Mouse (Mus musculus): ENCODE results near the gene Zfp111. TPM values are rescaled to one million over a fixed set of nuclear protein-coding genes. Genes with fewer than 3 reads are reported as not detected.

Gene Zfp111
- 0.29 TPM for polyA plus RNA-seq (2017; shearing (Covaris generic))

DNA sequence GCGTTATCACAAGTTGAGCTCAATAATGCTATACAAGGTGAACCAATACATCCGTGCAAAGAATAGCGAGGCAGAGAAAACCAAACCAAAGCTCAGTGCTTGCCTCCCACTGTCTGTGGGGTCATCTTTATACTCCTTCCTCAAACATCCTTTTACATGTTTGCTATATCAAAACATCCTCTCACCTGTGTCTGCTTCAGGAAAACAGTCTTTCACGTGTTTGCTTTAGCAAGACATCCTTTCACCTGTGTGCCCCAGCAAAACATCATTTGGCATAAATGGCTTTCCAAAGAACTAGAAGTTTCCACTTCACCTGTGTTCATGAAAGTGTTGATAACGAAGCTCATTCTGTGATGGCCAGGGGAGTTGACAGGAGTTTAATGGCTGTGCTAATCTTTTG, at the start of gene Zfp111:
Gene Zfp111, minus strand, starts transcription at position 101 of the 400 bp plus-strand sequence.

DNA sequence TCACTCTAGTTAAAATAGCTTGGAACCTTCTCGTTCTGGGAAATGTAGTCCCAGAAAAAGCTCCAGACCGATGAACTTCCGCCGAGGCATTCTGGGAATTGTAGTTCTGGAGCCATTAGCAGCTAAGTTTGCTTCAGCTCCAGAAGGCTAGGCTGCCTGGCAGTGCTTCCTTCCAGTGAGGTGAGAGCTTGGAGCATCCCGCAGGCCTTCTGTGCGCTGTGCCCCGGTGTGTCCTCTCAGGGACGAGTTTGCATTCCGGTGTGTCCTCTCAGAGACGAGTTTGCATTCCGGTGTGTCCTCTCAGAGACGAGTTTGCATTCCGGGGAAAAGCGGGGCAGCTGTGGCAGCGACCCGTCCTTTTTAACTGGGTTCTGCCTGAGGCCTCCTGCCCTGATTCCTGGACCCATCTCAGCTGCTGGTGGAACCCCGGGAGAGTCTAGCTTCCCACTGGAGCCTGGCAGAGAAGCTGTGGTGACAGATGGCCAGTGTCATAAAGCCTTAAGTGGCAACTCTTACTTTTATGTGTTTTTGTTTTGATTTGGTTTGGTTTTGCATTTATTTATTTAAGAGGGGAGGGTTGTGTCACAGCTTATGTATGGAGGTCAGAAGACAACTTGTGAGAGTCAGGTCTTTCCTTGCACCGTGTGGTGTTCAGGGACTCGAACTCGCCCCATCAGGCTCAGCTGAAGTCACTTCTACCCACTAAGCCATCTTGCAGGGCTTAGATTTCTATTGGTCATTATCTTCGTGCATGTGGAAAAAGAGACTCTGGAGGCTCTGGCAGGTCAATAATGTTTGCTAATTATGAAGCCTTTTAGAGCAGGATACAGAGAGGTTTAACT, 43.6 kb upstream of the Zfp111 start, which contains the start of gene Zfp108:
Gene Zfp108, plus strand, starts transcription at position 162 of the 842 bp plus-strand sequence.

DNA sequence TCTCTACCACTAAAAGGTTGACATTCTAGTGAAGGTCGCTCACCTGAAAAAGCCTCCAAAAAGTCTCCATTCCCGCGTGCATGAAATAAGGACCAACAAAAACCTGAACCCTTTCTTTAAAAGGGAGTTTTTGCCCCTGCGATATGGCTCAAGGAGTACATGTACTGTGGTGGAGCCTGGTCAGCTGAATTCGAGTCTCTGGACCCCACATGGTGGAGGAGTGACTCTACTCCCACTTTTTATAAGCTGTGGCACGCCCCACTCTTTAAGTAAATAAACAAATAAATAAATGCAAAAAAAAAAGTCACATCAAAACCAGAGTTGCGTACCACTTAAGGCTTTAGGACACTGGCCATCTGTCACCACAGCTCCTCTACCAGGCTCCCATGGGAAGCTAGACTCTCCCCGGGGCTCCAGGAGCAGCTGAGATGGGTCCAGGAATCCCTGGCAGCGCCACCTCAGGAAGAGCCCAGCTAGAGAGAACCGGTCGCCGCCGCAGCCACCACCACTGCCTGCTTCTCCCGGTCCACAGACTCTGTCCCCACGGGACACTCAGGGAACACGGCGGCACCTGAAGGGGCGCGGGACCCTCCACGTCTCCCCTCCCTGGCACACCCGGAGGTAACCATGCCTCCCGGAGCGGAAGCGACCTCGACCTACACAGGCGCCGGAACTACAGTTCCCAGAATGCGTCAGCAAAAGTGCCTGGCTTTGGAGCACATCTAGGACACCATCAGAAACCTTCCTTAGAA, 26.0 kb upstream of the Zfp111 start, which contains the start of gene Zfp109:
Gene Zfp109, minus strand, starts transcription at position 521 of the 752 bp plus-strand sequence.

DNA sequence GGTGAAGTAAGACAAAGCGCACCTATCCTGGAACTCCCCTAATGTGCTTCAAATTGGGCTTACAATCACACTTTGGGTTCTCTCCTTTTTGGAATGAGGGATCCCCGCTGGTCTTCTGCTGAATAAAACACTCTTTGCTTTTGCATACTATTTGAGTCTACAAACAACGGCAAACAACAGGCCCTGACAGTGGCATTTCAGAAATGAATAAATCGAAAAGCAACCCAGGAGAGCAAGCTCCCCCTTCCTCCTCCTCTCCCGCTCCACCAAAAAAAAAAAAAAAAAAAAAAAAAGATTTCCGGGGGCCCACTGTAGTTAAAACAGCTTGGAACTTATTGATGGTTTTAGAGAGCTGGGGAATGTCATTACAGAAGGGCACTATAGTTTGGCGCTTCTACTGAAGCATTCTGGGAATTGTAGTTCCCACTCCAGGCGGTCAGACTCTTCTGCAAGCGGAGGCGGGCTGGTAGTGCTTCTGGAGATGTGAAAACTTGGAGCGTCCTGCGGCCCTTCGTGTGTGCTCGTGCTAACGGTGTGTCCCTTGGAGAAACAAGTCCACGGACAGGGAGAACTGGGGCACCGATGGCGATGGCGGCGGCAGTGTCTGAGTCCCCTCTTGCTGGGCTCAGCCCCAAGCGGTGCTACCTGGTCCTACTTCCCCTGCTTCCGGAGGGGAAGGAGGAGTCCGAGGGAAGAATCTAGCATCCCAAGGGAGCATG, 36.5 kb downstream of the Zfp111 start, which contains the start of gene Zfp114:
Gene Zfp114, plus strand, starts transcription at position 443 of the 719 bp plus-strand sequence.

Other genes with a start within 250 kb of the Zfp111 start
- not detected for gene Vmn1r181, start 236.8 kb downstream of the Zfp111 start, polyA plus RNA-seq (2017; shearing (Covaris generic))
- not detected for gene V1rd19, start 209.8 kb downstream of the Zfp111 start, polyA plus RNA-seq (2017; shearing (Covaris generic))
- 0.07 TPM for gene Vmn1r183, start 158.2 kb downstream of the Zfp111 start, polyA plus RNA-seq (2017; shearing (Covaris generic))
- 31.0 TPM for gene Zfp180, start 129.5 kb downstream of the Zfp111 start, polyA plus RNA-seq (2017; shearing (Covaris generic))
- gene Zfp112, start 99.1 kb downstream of the Zfp111 start, polyA plus RNA-seq (2017; shearing (Covaris generic)): 1.5 TPM
- gene Zfp235, start 77.3 kb downstream of the Zfp111 start, polyA plus RNA-seq (2017; shearing (Covaris generic)): 14.4 TPM
- gene Zfp114, start 36.4 kb downstream of the Zfp111 start, polyA plus RNA-seq (2017; shearing (Covaris generic)): 0.77 TPM
- 4.3 TPM for gene Zfp109, start 26.1 kb upstream of the Zfp111 start, polyA plus RNA-seq (2017; shearing (Covaris generic))
- gene Zfp108, start 43.4 kb upstream of the Zfp111 start, polyA plus RNA-seq (2017; shearing (Covaris generic)): 0.56 TPM
- 1.7 TPM for gene Zfp93, start 59.0 kb upstream of the Zfp111 start, polyA plus RNA-seq (2017; shearing (Covaris generic))
- 20.5 TPM for gene Zfp61, start 89.8 kb upstream of the Zfp111 start, polyA plus RNA-seq (2017; shearing (Covaris generic))
- 12.3 TPM for gene Zfp94, start 105.2 kb upstream of the Zfp111 start, polyA plus RNA-seq (2017; shearing (Covaris generic))
- gene Tescl, start 122.5 kb upstream of the Zfp111 start, polyA plus RNA-seq (2017; shearing (Covaris generic)): not detected
- not detected for gene Lypd5, start 137.8 kb upstream of the Zfp111 start, polyA plus RNA-seq (2017; shearing (Covaris generic))
- 397 TPM for gene Kcnn4, start 158.8 kb upstream of the Zfp111 start, polyA plus RNA-seq (2017; shearing (Covaris generic))
- 66.6 TPM for gene Smg9, start 188.2 kb upstream of the Zfp111 start, polyA plus RNA-seq (2017; shearing (Covaris generic))
- 0.41 TPM for gene Irgc1, start 240.9 kb upstream of the Zfp111 start, polyA plus RNA-seq (2017; shearing (Covaris generic))